Mouse (Mus musculus): ENCODE results near the gene Sphk2.

Sphk2 gene

DNA sequence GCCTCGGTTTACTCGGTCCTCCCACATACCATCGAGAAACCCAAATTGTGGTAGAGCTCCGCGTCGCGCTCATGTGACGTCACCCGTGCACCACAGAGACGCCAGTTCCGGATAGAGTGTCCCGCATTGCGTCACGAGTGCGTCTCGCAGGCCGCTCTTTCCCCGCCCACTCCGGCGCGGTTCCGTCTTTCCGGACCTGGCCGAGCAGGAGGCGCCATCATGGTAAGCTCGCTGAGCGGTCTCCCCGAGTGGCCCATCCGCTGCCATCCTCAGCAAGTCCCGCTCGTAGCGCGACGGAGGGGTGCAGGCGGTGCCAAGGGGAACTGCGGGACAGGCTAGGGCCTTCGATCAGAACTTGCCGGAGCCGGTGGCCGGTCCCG, at the start of gene Sphk2:
Gene Sphk2, minus strand, starts transcription at position 85 of the 380 bp plus-strand sequence.
- in situ Hi-C loops (cut with MboI; ENCODE audit: low pct_unique_long_range_greater_than_20kb in 1 of 2, low sequenced_read_pairs in 2 of 2, unreplicated experiment in 1 of 2) = no loop called here

DNA sequence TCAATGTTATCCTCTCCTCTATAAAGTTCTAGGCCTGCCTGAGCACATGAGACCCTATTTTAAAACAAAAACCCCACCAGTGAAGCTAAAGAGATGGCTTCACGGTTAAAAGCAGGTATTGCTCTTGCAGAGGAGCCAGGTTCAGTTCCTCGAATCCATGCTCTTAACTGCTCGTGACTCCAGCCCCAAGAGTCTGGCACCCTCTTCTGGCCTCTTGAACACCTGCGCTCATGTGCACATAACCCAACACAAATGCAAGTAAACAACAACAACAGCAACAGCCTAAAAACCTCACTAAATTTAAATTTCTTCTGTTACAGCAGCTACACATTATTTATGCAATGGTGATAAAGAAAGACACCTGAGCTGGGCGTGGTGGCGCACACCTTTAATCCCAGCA, 49.7 kb upstream of the Sphk2 start:
- in situ Hi-C loops (cut with MboI; ENCODE audit: low pct_unique_long_range_greater_than_20kb in 1 of 2, low sequenced_read_pairs in 2 of 2, unreplicated experiment in 1 of 2) = no loop called here

- in situ Hi-C loops (cut with MboI; ENCODE audit: low pct_unique_long_range_greater_than_20kb in 1 of 2, low sequenced_read_pairs in 2 of 2, unreplicated experiment in 1 of 2) = no loop called here
These were observed 49.0 kb upstream of the Sphk2 start for GRCm38 (mm10) chr7:45766764-45767163.

GRCm38 (mm10) chr7:45765995-45766394, 48.2 kb upstream of the Sphk2 start:
- in situ Hi-C loops (cut with MboI; ENCODE audit: low pct_unique_long_range_greater_than_20kb in 1 of 2, low sequenced_read_pairs in 2 of 2, unreplicated experiment in 1 of 2) = no loop called here

DNA sequence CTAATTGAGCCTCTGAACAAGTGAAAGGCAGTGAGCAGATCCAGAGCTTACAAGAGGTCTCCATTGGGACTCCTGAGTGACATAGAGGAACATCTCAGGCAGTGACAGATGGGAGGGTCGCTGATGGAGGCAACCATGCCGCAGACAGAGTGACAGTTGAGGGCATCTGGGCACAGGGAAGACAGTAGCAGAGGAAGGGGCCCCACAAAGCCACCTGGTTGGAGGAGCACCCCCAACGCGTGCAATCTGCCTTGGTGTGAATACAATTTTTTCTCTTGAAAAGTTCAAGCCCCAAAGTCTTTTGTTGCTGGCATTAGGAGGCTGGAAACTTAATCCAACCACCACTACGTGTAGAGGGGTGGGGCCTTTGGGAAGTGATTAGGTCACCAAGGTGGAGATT, 42.3 kb upstream of the Sphk2 start:
- in situ Hi-C loops (cut with MboI; ENCODE audit: low pct_unique_long_range_greater_than_20kb in 1 of 2, low sequenced_read_pairs in 2 of 2, unreplicated experiment in 1 of 2) = no loop called here

GRCm38 (mm10) chr7:45759400-45759799, 41.6 kb upstream of the Sphk2 start:
- in situ Hi-C loops (cut with MboI; ENCODE audit: low pct_unique_long_range_greater_than_20kb in 1 of 2, low sequenced_read_pairs in 2 of 2, unreplicated experiment in 1 of 2) = no loop called here

DNA sequence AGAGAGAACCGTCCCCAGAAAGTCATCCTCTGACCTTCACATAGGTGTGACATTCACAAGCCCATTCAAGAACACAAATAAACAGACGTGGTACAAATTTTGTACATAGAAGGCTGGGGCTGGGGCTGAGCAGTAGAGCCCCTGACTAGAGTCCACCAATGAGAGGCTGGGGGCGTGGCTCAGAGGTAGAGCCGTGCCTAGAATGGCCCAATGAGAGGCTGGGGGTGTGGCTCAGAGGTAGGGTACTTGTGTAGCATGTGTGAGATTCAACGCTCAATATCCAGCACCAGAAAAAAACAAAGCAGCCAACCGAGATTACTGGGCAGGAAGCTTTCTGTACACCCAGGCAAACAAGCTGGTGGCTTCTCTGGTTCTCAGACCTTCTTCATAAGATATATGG, 37.9 kb upstream of the Sphk2 start:
- in situ Hi-C loops (cut with MboI; ENCODE audit: low pct_unique_long_range_greater_than_20kb in 1 of 2, low sequenced_read_pairs in 2 of 2, unreplicated experiment in 1 of 2) = no loop called here

GRCm38 (mm10) chr7:45750162-45750561, 32.4 kb upstream of the Sphk2 start:
- in situ Hi-C loops (cut with MboI; ENCODE audit: low pct_unique_long_range_greater_than_20kb in 1 of 2, low sequenced_read_pairs in 2 of 2, unreplicated experiment in 1 of 2) = no loop called here

- in situ Hi-C loops (cut with MboI; ENCODE audit: low pct_unique_long_range_greater_than_20kb in 1 of 2, low sequenced_read_pairs in 2 of 2, unreplicated experiment in 1 of 2) = no loop called here
These were observed 31.6 kb upstream of the Sphk2 start for GRCm38 (mm10) chr7:45749401-45749800.

DNA sequence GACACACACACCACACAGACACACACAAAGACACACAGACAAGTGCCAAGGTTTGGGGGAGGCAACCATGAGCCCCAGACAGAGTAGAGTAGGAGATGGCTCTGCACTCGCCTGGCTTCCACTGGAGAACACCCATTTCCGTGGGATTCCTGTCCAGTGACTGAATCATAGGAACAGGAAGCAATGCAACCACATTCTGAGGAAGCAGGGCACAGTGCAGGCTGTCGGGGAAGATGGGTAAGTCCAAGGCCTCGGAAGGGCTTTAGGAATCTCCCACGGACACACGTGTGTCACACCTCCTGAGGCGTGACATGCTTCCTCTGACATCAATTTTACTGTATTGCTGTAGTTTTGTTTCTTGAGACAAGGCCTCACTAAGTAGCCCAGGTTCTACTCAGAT, 30.3 kb upstream of the Sphk2 start:
- in situ Hi-C loops (cut with MboI; ENCODE audit: low pct_unique_long_range_greater_than_20kb in 1 of 2, low sequenced_read_pairs in 2 of 2, unreplicated experiment in 1 of 2) = no loop called here

DNA sequence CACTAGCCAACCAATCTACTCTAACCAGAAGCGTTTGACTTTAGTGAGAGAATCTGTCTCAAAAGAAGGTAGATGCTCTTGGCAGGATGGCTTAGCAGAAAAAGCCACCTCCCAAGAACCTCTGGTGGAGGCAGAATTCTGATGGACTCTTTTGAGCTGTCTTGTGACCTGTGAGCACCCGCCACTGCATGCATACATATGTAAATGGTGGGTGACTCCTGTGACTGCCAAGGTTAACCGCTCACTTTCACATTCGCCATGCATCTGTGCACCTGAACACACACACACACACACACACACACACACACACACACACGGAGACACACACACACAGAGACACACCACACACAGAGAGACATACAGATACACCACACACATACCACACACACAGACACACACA, 29.6 kb upstream of the Sphk2 start:
- in situ Hi-C loops (cut with MboI; ENCODE audit: low pct_unique_long_range_greater_than_20kb in 1 of 2, low sequenced_read_pairs in 2 of 2, unreplicated experiment in 1 of 2) = no loop called here

- in situ Hi-C loops (cut with MboI; ENCODE audit: low pct_unique_long_range_greater_than_20kb in 1 of 2, low sequenced_read_pairs in 2 of 2, unreplicated experiment in 1 of 2) = no loop called here
These were observed 28.7 kb upstream of the Sphk2 start for GRCm38 (mm10) chr7:45746518-45746917.

DNA sequence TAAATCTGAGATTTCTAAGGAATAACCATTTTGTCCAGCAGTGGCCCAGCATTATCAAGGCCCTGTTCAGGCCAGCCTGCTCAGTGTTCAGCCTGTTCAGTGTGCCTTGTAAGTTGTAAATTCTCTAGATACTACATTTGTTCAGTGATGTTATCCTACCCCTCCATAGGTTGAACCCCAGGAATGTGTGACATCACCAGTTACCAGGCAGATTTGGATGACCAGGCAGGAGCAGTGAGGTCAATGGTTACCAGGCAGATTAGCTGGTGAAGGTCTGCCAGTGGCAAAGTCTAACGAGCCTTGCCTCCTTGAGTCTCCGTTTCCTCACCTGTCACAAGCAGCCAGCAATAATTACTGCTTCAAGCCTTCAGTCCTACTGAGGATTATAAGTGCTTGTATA, 26.6 kb upstream of the Sphk2 start:
- in situ Hi-C loops (cut with MboI; ENCODE audit: low pct_unique_long_range_greater_than_20kb in 1 of 2, low sequenced_read_pairs in 2 of 2, unreplicated experiment in 1 of 2) = no loop called here

DNA sequence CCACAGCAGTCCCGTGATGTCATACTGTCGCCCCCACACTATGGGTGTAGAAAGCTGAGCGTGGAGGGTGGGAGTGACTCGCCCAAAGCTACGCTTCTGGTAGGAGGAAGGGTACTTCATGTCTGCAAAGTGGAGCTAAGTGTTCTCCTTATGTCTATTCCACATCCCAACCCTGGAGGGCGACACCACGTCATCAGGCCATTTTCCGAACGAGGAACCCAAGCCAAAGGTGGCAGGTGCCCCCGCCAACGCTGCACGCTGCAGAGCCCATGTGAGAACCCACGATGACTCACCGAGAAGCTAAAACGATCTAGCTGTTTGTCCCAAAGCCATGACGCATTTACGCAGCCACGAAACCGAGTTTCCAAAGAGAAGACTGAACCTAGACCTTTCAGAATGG, 24.5 kb upstream of the Sphk2 start:
- in situ Hi-C loops (cut with MboI; ENCODE audit: low pct_unique_long_range_greater_than_20kb in 1 of 2, low sequenced_read_pairs in 2 of 2, unreplicated experiment in 1 of 2) = no loop called here

GRCm38 (mm10) chr7:45741777-45742176, 24.0 kb upstream of the Sphk2 start:
- in situ Hi-C loops (cut with MboI; ENCODE audit: low pct_unique_long_range_greater_than_20kb in 1 of 2, low sequenced_read_pairs in 2 of 2, unreplicated experiment in 1 of 2) = no loop called here

DNA sequence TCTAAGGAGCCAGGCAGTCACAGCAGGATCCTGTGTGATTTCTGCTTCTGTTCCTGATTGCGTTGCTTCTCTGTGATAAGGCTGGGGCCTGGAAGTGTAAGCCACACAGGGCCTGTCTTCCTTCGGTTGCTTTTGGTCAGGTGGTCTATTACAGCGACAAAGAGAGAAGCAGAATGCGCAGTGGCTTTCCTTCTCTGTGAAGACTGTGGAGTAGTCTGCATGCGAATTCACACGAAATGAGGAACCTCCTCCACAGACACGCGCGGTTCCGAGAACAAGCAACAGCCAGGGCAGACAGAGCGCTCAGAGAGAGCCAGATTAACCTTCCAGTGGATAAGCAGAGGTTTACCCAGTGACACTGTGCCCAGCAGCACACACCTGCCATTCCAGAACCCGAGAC, 23.5 kb upstream of the Sphk2 start:
- in situ Hi-C loops (cut with MboI; ENCODE audit: low pct_unique_long_range_greater_than_20kb in 1 of 2, low sequenced_read_pairs in 2 of 2, unreplicated experiment in 1 of 2) = no loop called here

DNA sequence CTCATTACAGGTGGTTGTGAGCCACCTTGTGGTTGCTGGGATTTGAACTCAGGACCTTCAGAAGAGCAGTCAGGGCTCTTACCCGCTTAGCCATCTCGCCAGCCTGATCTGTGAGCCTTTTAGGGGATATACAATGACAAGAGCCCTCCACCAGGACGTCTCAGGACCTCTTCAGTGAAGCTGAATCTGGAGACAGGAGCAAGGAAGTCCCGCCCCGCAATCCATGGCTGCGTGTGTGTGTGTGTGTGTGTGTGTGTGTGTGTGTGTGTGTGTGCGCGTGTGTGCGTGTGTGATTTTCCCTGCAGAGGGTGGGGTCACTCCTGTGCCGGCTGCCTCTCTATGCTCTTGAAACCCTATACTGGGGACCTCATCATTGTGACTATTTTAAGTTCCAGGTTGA, 22.0 kb upstream of the Sphk2 start:
- in situ Hi-C loops (cut with MboI; ENCODE audit: low pct_unique_long_range_greater_than_20kb in 1 of 2, low sequenced_read_pairs in 2 of 2, unreplicated experiment in 1 of 2) = loop anchor here in 1 of 2 experiments (10.0 kb wide), 1 partner anchor 185 kb away; the partner anchor contains the start of genes Ccdc114 and Emp3

DNA sequence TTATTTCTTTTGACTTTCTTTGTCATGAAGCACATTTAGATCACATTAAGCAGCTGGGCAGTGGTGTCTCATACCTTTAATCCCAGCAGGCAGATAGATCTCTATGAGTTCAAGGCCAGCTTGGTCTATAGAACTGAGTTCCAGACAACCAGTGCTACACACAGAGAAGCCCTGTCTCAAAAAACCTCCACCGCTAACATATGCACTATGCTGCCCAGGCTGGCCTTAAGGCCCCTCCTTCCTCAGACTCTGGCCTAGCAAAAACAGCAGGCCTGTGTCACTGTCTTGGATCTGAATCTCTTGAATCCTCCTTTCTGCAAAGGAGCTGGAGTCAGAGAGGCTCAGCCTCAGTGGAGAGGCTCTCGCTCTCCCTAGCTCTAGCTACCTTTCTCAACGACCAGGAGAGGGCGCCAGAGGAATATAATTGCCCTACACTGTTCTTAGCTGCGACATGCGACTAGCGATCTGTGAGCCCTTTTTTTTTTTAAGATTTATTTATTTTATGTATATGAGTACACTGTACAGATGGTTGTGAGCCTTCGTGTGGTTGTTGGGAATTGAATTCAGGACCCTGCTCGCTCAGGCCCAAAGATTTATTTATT, 21.5 kb upstream of the Sphk2 start:
- in situ Hi-C loops (cut with MboI; ENCODE audit: low pct_unique_long_range_greater_than_20kb in 1 of 2, low sequenced_read_pairs in 2 of 2, unreplicated experiment in 1 of 2) = loop anchor here in 1 of 2 experiments (10.0 kb wide), 1 partner anchor 186 kb away; the partner anchor contains the start of genes Ccdc114 and Emp3

DNA sequence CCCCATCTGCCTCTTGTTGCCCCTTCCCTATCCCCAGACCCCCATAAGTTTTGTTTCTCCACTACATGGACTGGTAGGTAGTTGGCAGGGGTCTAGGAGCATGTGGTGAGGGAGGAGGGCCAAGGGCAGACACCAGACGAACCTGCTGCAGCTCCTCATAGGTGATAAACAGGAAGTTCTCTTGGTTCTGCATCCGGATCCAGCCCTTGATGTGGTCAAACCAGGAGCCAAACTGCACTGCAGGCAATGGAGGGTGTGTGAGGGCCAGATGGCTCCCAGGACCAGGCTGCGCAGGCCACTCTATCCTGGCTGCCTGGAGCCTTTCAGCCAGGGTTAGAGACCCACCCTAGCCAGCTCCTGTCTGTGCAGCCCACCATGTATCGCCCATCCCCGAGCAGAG, 15.7 kb upstream of the Sphk2 start:
- in situ Hi-C loops (cut with MboI; ENCODE audit: low pct_unique_long_range_greater_than_20kb in 1 of 2, low sequenced_read_pairs in 2 of 2, unreplicated experiment in 1 of 2) = loop anchor here (5.0 to 10.0 kb wide), 2 partner anchors 74 to 191 kb away; partner anchors contain the start of genes Ccdc114 (in 1 of the 2) and Emp3 (in 1 of the 2)

GRCm38 (mm10) chr7:45730727-45731431, 13.1 kb upstream of the Sphk2 start:
- in situ Hi-C loops (cut with MboI; ENCODE audit: low pct_unique_long_range_greater_than_20kb in 1 of 2, low sequenced_read_pairs in 2 of 2, unreplicated experiment in 1 of 2) = loop anchor here (5.0 to 10.0 kb wide), 2 partner anchors 76 to 194 kb away; partner anchors contain the start of genes Ccdc114 (in 1 of the 2) and Emp3 (in 1 of the 2)

Measured in mouse embryonic stem cell (cell line).